Mouse (Mus musculus): ENCODE measurements around the gene Slc16a10. TPM values are rescaled to one million over a fixed set of nuclear protein-coding genes. Genes with fewer than 3 reads are reported as not detected.

Gene Slc16a10
- polyA plus RNA-seq, 1 experiment from 2014 or later: 3.3 TPM

GRCm38 (mm10) chr10:40169566-40169965, 27.5 kb upstream of the Slc16a10 start:
- Histone ChIP-seq H3K9me3 (no peaks in the 10 kb centered on the region), H3K27ac (replicated peaks) (no peak overlapping the region), H3K9ac (replicated peaks) (no peak overlapping the region), H3K27me3 (no peaks in the 10 kb centered on the region), H3K4me2 (replicated peaks) (no peak overlapping the region), H3K4me1 (peaks cover 5% of the 10 kb centered on the region), H3K36me3 (no peaks in the 10 kb centered on the region), H3K4me3 (no peak overlapping the region)
- ATAC-seq (replicated peaks): no peak
- WGBS: 92% methylated on average over 10 of the region's 10 CpGs

- no peak overlapping the region for H3K9ac ChIP-seq (replicated peaks)
- H3K4me2 ChIP-seq (replicated peaks): no peak overlapping the region
- H3K36me3 ChIP-seq: no peaks in the 10 kb centered on the region
- WGBS: 90% methylated on average over 7 of the region's 7 CpGs
- H3K4me3 ChIP-seq: no peak overlapping the region
- H3K9me3 ChIP-seq: no peaks in the 10 kb centered on the region
- no peaks in the 10 kb centered on the region for H3K27me3 ChIP-seq
- ATAC-seq (replicated peaks): no peak
- H3K27ac ChIP-seq (replicated peaks): no peak overlapping the region
- peaks cover 5% of the 10 kb centered on the region for H3K4me1 ChIP-seq
These were observed 27.0 kb upstream of the Slc16a10 start for GRCm38 (mm10) chr10:40169088-40169487.

GRCm38 (mm10) chr10:40164421-40165386, 22.6 kb upstream of the Slc16a10 start:
- 83% methylated on average over 27 of the region's 27 CpGs for WGBS
- no peak overlapping the region for H3K4me2 ChIP-seq (replicated peaks)
- H3K27ac ChIP-seq (replicated peaks): no peak overlapping the region
- H3K4me1 ChIP-seq: no peaks in the 10 kb centered on the region
- no peak for ATAC-seq (replicated peaks)
- H3K4me3 ChIP-seq: no peak overlapping the region
- no peaks in the 10 kb centered on the region for H3K36me3 ChIP-seq
- H3K9me3 ChIP-seq: no peaks in the 10 kb centered on the region
- no peaks in the 10 kb centered on the region for H3K27me3 ChIP-seq
- no peak overlapping the region for H3K9ac ChIP-seq (replicated peaks)

- no peak overlapping the region for H3K9ac ChIP-seq (replicated peaks)
- no peaks in the 10 kb centered on the region for H3K9me3 ChIP-seq
- 90% methylated on average over 13 of the region's 13 CpGs for WGBS
- H3K36me3 ChIP-seq: no peaks in the 10 kb centered on the region
- no peak overlapping the region for H3K27ac ChIP-seq (replicated peaks)
- no peaks in the 10 kb centered on the region for H3K4me1 ChIP-seq
- H3K27me3 ChIP-seq: no peaks in the 10 kb centered on the region
- no peak overlapping the region for H3K4me3 ChIP-seq
- no peak for ATAC-seq (replicated peaks)
- no peak overlapping the region for H3K4me2 ChIP-seq (replicated peaks)
These were observed 21.9 kb upstream of the Slc16a10 start for GRCm38 (mm10) chr10:40163914-40164313.

GRCm38 (mm10) chr10:40163338-40163737, 21.3 kb upstream of the Slc16a10 start:
- Histone ChIP-seq H3K9me3 (no peaks in the 10 kb centered on the region), H3K9ac (replicated peaks) (no peak overlapping the region), H3K4me2 (replicated peaks) (no peak overlapping the region), H3K36me3 (no peaks in the 10 kb centered on the region), H3K27ac (replicated peaks) (no peak overlapping the region), H3K4me3 (no peak overlapping the region), H3K27me3 (no peaks in the 10 kb centered on the region), H3K4me1 (no peaks in the 10 kb centered on the region)
- 88% methylated on average over 8 of the region's 8 CpGs for WGBS
- ATAC-seq (replicated peaks): no peak

GRCm38 (mm10) chr10:40161701-40162255, 19.7 kb upstream of the Slc16a10 start:
- H3K4me3 ChIP-seq: no peak overlapping the region
- no peak overlapping the region for H3K27ac ChIP-seq (replicated peaks)
- no peaks in the 10 kb centered on the region for H3K27me3 ChIP-seq

GRCm38 (mm10) chr10:40161236-40161635, 19.2 kb upstream of the Slc16a10 start:
- no peak for ATAC-seq (replicated peaks)
- no peaks in the 10 kb centered on the region for H3K36me3 ChIP-seq
- H3K9ac ChIP-seq (replicated peaks): no peak overlapping the region
- H3K27ac ChIP-seq (replicated peaks): no peak overlapping the region
- H3K9me3 ChIP-seq: no peaks in the 10 kb centered on the region
- no peak overlapping the region for H3K4me3 ChIP-seq
- no peaks in the 10 kb centered on the region for H3K4me1 ChIP-seq
- H3K27me3 ChIP-seq: no peaks in the 10 kb centered on the region
- 88% methylated on average over 2 of the region's 2 CpGs for WGBS
- H3K4me2 ChIP-seq (replicated peaks): no peak overlapping the region

More at GRCm38 (mm10) chr10:40161701-40162255, 19.7 kb upstream of the Slc16a10 start:
- Histone ChIP-seq H3K4me2 (replicated peaks) (no peak overlapping the region), H3K36me3 (no peaks in the 10 kb centered on the region), H3K9ac (replicated peaks) (no peak overlapping the region), H3K9me3 (no peaks in the 10 kb centered on the region), H3K4me1 (no peaks in the 10 kb centered on the region)
- ATAC-seq (replicated peaks): no peak
- 92% methylated on average over 5 of the region's 5 CpGs for WGBS

- no peak overlapping the region for H3K27ac ChIP-seq (replicated peaks)
- H3K9me3 ChIP-seq: no peaks in the 10 kb centered on the region
- no peaks in the 10 kb centered on the region for H3K36me3 ChIP-seq
- H3K4me3 ChIP-seq: no peak overlapping the region
- H3K4me1 ChIP-seq: no peaks in the 10 kb centered on the region
- H3K4me2 ChIP-seq (replicated peaks): no peak overlapping the region
- WGBS: 66% methylated on average over 4 of the region's 4 CpGs
- H3K27me3 ChIP-seq: no peaks in the 10 kb centered on the region
- no peak for ATAC-seq (replicated peaks)
- H3K9ac ChIP-seq (replicated peaks): no peak overlapping the region
These were observed 10.4 kb upstream of the Slc16a10 start for GRCm38 (mm10) chr10:40152550-40152857.

- ATAC-seq (replicated peaks): no peak
These were observed 9.9 kb upstream of the Slc16a10 start for GRCm38 (mm10) chr10:40151852-40152549.

GRCm38 (mm10) chr10:40149584-40150145, 7.6 kb upstream of the Slc16a10 start:
- no peak for ATAC-seq (replicated peaks)
- H3K9ac ChIP-seq (replicated peaks): no peak overlapping the region
- 95% methylated on average over 5 of the region's 5 CpGs for WGBS
- H3K4me1 ChIP-seq: no peaks in the 10 kb centered on the region
- H3K4me2 ChIP-seq (replicated peaks): no peak overlapping the region
- no peaks in the 10 kb centered on the region for H3K36me3 ChIP-seq
- no peaks in the 10 kb centered on the region for H3K27me3 ChIP-seq
- H3K27ac ChIP-seq (replicated peaks): no peak overlapping the region
- H3K4me3 ChIP-seq: no peak overlapping the region
- H3K9me3 ChIP-seq: no peaks in the 10 kb centered on the region

More at GRCm38 (mm10) chr10:40151852-40152549, 9.9 kb upstream of the Slc16a10 start:
- Histone ChIP-seq H3K4me1 (no peaks in the 10 kb centered on the region), H3K4me3 (no peak overlapping the region), H3K36me3 (no peaks in the 10 kb centered on the region), H3K27ac (replicated peaks) (no peak overlapping the region), H3K4me2 (replicated peaks) (no peak overlapping the region), H3K9ac (replicated peaks) (no peak overlapping the region), H3K9me3 (no peaks in the 10 kb centered on the region), H3K27me3 (no peaks in the 10 kb centered on the region)
- 72% methylated on average over 8 of the region's 8 CpGs for WGBS

GRCm38 (mm10) chr10:40147325-40148059, 5.4 kb upstream of the Slc16a10 start:
- no peaks in the 10 kb centered on the region for H3K27me3 ChIP-seq
- H3K9ac ChIP-seq (replicated peaks): no peak overlapping the region
- no peak overlapping the region for H3K27ac ChIP-seq (replicated peaks)
- H3K4me1 ChIP-seq: 0 out of 2 replicates have a peak, but pooled peaks cover under 1% of the 10 kb centered on the region
- H3K9me3 ChIP-seq: no peaks in the 10 kb centered on the region
- H3K36me3 ChIP-seq: no peaks in the 10 kb centered on the region
- ATAC-seq (replicated peaks): no peak
- H3K4me2 ChIP-seq (replicated peaks): no peak overlapping the region
- 89% methylated on average over 8 of the region's 8 CpGs for WGBS
- H3K4me3 ChIP-seq: no peak overlapping the region

All from forebrain, embryonic 15.5 days (tissue).